Mouse (Mus musculus) T-helper 17 cell (primary cell): Measurements from ENCODE around the gene Acbd5.

ENCODE experiments used
- in situ Hi-C, 2 experiments: fragments of 300-600 bp; cut with MboI, MseI; formaldehyde crosslinking; loops; 1 replicate in 1 of 2; 2 replicates in 1 of 2; pipeline ENCODE4 v1.15.1; 2025; ENCODE audit warnings: high pct_unique_total_duplicates in 2 of 2

Acbd5 gene

DNA sequence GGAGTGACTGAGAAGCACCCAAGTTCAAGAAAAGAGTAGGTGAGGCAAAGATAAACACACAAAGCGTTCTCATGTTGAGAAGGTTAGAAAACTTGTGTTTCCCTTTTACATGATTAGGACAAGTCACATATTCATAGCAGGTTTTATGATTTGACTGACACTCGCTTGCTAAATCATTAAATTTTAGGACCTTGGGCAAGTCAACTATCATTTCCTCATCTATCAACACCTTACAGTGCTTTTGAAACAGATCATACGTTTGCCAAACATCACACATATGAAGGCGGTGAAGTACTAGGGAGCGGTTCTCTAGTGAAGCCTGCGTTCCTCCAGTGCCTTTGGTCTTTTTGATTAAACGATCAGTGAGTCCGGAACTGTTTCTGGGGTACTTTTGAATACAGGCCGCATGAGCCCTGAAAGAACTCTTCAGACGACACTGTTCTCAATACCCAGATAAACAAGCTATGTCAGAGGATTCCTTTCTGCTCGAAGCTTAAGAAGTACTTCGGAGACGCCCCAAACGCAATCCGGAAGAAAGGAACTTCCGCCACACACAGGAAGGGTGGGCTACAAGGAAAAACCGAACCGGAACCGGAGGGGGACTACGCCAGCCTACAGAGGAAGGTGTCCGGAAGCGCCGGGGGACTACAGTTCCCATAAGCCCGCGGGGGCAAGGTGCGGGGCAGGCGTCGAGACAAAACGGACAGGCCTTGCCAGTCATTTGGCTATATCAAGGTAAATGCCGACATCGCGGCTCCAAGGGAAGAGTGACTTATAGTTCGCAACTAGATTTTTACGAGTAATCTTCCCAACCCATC lies at the start of gene Acbd5:
Gene Acbd5, plus strand, starts transcription at position 616 of the 818 bp plus-strand sequence.
- in situ Hi-C loops, result no loop called here

DNA sequence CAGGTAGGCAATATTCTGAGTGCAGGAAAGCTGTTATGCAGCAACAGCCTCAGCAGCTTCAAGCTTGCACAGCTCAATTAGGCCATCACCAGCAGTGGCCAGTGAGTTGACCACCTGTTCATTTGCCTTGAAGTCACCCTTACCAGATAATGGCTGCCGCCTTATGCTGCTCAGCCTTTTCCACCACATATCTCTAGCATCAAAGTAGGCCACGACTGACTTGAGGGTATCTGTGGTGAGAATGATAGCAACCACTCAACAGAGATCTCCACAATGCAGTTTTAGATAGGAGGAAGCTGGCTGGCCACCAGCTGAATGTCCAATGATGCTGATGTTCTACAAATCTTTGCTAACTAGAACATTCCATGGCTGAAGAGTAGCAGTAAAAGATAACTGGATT lies 48.8 kb upstream of the Acbd5 start:
- in situ Hi-C loops, result no loop called here

DNA sequence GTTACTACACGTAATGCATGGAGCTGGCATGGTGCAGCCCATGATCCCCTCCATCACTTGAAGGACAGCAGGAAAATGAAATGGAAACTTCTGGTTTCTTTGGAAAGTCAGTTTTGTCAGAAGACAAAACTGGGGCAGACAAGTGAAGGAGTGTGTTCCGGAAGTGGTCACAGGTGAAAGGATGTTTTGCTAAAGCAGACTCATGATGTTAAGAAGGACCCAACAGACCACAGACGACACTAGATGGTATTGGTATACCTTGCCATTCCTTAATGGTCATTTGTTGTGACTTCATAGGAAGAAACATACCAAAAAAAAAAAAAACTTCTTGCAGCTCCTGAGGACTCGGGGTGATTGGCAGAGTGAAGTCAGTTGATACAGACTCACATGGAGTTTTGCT lies 46.6 kb upstream of the Acbd5 start:
- in situ Hi-C loops, result no loop called here

DNA sequence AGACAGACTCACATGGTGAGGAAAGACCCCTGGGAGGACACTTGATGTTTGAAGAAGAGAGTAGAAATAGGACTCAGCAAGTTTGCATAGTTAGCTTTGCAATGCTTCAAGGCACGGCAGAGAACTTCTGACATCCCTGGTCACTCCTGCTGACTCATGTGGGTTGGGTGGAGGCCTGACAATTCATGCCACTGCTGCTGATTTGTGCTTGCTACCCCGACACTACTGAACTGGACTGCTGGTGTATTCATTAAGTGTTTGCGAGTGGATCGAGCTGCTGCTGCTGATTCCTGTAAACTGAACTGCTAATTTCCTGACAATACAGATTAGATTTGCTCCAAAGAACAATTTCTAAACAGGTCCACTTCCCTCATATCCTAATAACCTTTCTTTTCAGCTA lies 46.2 kb upstream of the Acbd5 start:
- in situ Hi-C loops, result no loop called here

DNA sequence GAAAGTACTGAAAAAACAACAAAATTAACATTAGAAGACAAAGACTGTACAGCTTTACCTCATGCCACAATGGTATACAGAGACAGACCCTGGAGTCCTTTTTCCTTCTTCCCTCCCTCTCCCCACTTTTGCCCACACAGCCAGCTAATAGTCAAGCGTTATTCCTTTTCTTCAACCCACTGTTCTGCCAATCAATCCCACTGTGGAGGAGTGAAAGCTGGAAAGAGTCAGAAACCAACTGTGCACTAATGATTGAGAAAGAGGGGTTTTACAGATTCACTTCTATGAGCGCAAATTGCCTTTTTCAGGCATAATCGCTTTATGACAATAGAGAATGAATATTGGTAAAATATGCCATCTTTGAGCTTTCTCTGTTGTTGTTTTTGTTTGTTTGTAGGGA lies 44.9 kb upstream of the Acbd5 start:
- in situ Hi-C loops, result no loop called here

DNA sequence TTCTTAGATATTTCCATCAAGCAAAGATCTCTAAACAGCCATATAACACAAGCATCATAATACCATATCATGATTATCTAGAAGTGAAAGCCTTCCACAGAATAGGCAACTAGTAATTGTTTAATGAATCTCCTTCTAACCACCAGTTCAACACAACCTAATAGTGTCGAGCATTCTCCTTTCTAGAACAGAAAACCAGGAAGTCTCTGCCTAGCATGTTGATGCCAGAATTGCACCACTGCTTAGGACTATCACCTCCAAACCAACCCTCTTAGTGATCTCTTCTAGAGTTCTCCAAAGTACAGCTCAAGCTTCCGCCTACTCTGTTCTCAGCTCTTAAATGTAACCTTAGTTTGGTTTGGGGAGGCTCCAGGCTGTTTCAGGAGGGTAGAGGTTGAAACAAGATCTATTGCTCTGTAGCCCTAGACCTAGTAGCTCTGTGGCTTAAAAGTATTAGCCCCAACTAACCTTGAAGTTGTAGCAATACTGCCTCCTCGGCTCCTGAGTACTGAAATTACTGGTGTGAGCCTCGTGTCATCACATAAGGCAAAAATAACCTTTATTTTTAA lies 44.2 kb upstream of the Acbd5 start:
- in situ Hi-C loops, result no loop called here

DNA sequence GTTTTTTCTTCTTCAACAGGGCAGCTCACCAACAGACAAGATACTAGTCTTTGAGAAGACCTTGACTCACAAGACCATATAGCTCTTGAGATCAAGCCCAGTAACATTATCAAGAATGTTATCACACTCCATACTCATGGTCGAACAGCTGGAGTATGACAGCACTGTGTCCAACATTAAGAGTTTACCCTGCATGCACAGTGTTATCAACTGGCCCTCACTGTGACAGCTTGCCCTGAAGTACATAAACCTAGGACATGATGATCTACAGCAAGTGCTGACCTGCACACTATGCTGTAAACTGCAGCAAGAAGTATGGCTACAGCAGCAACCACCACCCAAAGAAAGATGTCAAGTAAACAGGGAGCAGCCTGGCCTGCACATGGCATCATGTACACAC lies 41.6 kb upstream of the Acbd5 start:
- in situ Hi-C loops, result loop anchor here in 1 of 2 experiments (25.0 kb wide), 1 partner anchor 1336 kb away; the partner anchor contains the start of gene Psd4

DNA sequence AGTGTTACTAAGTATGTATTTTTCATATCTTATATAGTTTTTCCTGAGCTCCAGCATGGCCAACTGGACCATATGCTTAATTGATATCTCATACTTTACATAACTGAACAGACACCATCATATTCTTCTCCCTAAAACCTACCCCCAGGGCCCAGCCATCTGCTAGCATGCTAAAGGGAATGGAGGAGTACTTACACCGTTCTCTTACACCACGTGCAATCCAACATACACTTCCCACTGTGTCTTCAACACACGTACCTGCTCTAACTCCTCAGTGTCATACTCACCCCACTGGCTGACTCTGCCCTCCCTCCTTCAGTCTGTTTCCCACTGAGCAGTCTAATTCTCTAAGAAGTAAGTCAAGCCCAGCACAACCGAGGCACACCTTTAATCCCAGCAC lies 39.1 kb upstream of the Acbd5 start:
- in situ Hi-C loops, result loop anchor here in 1 of 2 experiments (25.0 kb wide), 1 partner anchor 1333 kb away; the partner anchor contains the start of gene Psd4

DNA sequence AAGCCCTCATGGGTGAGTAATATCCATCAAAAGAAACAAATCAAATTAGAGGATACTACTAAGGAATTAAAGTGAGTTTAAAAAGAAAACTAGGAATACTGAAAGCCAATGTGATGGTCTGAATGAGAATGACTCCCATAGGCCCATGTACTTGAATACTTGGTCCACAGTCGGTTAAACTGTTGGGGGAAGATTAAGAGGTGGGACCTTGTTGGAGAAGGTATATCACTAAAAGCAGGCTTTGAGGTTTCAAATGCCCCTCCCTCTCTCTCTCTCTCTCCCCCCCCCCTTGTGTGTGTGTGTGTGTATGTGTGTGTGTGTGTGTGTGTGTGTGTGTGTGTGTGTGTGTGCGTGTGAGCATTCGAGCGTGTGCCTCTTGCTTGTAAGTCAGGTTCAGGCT lies 37.3 kb upstream of the Acbd5 start:
- in situ Hi-C loops, result loop anchor here in 1 of 2 experiments (25.0 kb wide), 1 partner anchor 1332 kb away; the partner anchor contains the start of gene Psd4

DNA sequence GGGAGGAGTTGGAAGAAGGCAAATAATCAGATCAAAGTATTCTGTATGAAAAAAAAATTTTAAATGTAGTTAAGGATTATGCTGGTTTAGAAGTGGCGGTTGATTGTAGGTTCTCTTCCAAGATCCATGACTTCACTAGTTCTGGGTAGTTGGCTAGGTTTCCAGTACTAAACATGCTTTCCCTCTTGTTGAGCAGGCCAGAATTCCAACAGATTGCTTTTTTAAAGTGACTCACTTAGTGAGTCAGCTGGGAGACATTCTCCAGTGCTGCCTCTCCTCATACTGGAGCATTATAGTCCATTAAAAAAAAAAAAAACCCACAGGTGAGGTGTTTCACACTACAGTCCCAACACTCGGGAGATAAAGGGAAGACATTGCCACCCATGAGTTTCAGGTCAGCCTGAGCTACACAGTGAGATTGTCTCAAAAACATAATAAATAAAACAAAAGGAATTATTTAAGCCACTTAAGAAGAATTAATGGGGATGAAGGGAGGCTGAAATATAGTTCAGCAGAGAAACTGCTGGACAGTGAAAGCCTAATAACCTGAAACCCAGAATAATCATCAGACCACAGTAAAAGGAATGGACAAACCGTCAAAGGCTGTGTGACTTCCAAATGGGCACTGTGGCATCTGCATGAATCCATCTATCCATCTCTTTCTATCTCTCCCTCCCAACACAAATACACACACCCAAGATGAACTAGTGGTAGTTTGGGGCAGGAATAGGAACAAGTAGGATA lies 33.1 kb upstream of the Acbd5 start:
- in situ Hi-C loops, result loop anchor here (5.0 to 25.0 kb wide), 2 partner anchors 47 to 1327 kb away; partner anchors contain the start of gene Psd4 (in 1 of the 2)

DNA sequence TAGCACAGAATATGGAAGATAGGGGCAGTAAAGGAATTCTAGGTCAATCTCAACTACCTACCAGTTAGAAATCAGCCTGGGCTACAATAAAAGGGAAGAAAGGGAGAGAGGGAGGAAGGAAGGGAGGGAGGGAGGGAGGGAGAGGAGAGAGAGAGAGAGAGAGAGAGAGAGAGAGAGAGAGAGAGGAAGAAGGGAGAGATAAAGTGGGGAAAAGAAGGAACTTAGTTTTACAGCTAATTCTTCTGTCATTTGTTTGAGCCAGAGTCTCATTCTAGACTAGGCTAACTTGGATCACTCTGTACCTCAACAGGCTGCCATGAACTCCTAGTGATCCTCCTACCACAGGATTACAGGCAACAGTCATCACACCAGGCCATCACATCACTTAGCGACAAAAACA lies 32.5 kb upstream of the Acbd5 start:
- in situ Hi-C loops, result loop anchor here (5.0 to 25.0 kb wide), 2 partner anchors 47 to 1327 kb away; partner anchors contain the start of gene Psd4 (in 1 of the 2)

DNA sequence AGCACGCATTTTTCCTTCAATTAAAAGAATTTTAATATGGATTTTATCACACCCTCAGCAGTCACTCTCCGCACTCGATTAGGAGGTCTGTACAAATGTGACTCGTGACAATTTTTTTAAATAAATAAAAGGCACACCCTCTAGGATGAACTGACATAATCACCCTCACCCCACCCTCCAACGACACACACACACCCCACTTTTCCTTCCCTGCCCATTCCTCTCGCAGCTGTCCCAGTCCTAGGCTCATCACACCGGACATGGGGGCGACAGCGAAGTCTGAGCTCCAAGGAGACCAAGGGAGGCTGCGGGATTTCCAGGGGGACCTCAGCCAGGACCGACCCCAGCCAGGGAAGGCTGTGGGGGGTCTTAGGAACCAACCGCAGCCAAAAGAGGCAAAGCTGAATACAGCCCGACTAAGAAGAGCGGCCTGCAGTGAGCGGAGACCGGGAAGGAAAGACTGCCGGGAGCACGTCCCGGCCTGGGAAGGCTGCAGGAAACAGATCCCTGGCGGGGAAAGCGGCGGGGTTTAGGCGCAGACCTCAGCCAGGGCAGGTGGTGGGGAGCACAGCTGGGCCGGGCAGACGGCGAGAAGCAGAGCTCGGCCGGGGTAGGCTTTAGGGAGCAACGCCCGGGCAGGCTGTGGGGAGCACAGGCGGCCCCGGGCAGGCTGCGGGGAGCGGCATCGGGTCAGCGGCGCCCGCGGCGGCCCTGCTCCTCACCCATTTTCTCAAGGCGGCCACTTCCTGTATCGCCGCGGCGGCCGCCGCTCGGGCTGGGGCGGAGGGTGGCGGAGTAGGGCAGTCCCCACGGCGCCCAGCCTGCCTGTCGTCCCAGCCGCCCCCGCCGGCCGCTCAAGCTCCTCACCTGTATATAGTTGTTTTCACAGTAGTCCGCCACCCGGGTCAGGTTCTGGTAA lies 28.6 kb upstream of the Acbd5 start:
- in situ Hi-C loops, result loop anchor here (5.0 to 25.0 kb wide), 2 partner anchors 43 to 1323 kb away; partner anchors contain the start of gene Psd4 (in 1 of the 2)

DNA sequence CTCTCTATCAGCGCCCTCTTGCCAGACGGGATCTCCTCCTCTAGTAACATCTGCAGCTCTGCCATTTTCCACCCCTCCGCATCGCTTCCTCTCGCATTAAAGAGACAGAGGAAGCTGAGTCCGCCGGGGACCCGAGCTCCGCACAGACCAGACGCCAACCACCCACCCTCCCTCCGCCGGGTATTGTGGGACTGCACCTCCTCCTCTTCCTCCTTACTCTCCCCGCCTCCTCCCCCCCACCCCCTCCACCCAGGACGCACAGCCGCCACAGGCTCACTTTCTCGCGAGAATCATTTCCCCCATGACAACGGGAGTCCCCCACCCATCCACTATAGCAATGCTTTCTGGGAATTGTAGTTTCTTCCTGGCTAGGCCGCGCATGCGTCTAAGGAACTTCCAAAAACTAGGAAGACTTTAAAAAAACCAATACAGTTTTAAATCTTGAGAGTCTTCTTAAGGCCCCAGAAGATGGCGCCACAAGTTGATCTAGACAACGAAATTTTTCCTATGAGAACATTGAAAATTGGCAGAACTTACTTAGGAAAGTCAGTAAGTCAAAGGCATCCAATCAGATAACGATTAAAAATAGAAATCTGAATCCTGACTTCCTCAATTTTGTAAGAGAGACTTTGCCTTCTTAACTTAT lies 27.8 kb upstream of the Acbd5 start, which contains the start of gene Abi1:
Gene Abi1, minus strand, starts transcription at position 241 of the 646 bp plus-strand sequence.
- in situ Hi-C loops, result loop anchor here (10.0 to 25.0 kb wide), 2 partner anchors 1322 to 1815 kb away; partner anchors contain the start of gene Psd4 (in 1 of the 2)

DNA sequence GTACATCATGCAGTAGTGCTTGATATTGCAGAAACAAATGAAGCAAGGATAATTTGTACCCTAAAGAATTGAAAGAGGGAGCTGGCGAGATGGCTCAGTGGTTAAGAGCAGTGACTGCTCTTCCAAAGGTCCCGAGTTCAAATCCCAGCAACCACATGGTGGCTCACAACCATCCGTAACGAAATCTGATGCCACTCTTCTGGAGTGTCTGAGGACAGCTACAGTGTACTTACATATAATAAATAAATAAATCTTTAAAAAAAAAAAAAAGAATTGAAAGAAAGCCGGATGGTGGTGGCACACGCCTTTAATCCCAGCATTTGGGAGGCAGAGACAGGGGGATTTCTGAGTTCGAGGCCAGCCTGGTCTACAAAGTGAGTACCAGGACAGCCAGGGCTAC lies 27.3 kb upstream of the Acbd5 start:
- in situ Hi-C loops, result loop anchor here (10.0 to 25.0 kb wide), 2 partner anchors 1322 to 1816 kb away; partner anchors contain the start of gene Psd4 (in 1 of the 2)

DNA sequence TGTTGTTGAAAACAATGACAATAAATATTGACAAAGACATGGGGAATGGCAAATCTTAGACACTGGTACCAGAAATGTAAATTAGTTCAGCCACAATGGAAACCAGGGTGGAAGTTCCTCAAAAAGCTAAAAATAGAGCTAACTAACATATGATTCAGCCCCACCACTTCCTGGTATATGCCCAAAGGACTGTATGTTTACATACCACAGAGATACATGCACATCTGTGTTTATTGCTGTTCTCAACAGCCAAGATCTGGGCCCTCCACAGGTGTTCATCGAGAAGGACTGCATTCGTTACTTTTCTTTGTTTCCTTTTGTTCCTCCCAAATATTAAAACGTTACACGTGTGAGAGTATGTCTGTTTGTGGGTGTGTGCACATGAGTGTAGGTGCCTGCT lies 26.5 kb upstream of the Acbd5 start:
- in situ Hi-C loops, result loop anchor here (10.0 to 25.0 kb wide), 2 partner anchors 1321 to 1817 kb away; partner anchors contain the start of gene Psd4 (in 1 of the 2)

DNA sequence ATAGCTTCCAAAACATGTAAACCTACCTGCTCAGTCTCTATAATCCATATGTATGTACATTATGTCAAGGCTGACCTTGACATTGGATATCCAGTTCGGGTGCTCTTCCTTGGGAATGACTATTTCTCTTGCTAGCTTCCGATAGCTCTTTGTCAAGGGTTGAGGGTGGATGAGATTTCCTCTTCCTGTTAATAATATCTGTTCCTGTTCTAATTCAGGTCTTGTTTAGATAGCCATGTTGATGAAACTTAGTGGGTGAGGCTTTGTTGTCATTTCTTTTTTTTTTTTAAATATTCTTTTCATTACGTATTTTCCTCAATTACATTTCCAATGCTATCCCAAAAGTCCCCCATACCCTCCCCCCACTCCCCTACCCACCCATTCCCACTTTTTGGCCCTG lies 25.8 kb upstream of the Acbd5 start:
- in situ Hi-C loops, result loop anchor here (10.0 to 25.0 kb wide), 2 partner anchors 1320 to 1817 kb away; partner anchors contain the start of gene Psd4 (in 1 of the 2)

DNA sequence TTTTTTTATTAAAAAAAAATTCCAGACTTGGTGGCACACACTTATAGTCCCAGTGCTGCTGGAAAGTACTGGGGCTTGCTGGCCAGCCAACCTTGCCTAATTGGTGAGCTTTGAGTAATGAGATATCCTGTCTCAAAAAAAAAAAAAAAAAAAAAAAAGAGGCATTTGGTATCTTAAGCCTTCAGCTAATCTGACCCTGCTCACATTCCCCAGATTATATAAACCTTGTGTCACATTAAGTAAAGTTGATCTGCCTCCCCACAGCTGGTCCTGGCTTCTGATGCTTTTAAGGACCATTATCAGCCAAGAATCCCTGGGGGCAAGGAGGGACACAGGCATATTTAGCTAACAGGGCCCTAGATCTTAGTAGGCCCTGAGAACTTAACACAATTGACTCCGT lies 22.3 kb upstream of the Acbd5 start:
- in situ Hi-C loops, result loop anchor here (10.0 to 25.0 kb wide), 2 partner anchors 1317 to 1821 kb away; partner anchors contain the start of gene Psd4 (in 1 of the 2)

DNA sequence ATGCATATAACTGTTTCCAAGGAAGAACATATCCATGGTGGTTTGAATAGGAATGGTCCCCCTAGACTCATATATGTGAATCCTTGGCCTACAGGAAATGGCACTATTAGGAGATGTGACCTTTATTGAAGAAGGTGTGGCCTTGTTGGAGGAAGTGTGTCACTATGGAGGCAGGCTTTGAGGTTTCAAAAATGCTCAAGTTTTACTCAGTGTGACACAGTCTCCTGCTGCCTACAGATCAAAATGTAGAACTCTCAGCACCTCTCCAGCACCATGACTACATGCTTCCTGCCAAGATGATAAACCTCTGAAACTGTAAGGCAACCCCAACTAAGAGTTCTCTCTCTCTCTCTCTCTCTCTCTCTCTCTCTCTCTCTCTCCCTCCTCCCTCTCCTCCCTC lies 20.0 kb upstream of the Acbd5 start:
- in situ Hi-C loops, result loop anchor here (10.0 to 25.0 kb wide), 2 partner anchors 1314 to 1823 kb away; partner anchors contain the start of gene Psd4 (in 1 of the 2)

DNA sequence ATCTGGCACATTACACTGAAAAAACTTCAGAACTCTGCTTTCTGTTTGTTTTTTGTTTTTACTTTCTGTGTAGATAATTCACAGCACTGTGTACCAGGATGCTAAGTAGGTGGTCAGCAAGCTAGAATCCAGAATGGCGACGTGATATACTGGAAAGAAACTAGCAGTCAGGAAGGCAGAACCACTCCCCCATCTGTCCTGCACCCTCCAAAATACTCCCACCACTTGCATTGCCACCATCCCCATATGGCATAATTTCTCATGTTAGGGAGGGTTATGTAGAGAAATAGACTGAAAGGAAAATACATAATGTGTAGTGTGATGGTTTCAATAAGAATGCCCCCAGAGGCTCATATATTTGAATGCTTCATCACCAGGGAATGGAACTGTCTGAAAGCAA lies 16.1 kb upstream of the Acbd5 start:
- in situ Hi-C loops, result no loop called here

DNA sequence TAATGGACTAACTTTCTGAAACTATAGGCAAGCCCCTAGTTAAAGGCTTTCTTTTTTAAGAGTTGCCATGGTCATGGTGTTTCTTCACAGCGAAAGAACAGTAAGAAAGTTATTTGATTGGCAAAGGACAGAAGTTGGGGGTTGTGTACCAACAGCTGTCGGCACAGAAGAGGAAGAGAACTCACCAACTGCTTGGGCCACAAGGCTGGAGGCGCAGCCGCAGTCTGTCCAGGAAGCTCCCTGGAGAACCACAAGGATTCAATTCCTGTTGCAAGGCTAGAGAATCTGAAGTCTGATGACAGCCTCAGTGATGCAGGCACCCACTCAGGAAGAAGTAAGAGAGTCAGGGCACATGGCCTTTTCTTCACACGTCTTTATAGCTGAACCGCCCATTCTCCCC lies 15.4 kb upstream of the Acbd5 start:
- in situ Hi-C loops, result no loop called here
